Mouse (Mus musculus) limb, embryonic 12.5 days (tissue): ENCODE data around the gene Kcnq5. TPM values are rescaled to one million over a fixed set of nuclear protein-coding genes. Genes with fewer than 3 reads are reported as not detected.
"Not testable (repeated sequence)": the region's sequence is repeated elsewhere in the genome, so short reads cannot be mapped to it uniquely, and the experiment has no call there.

Experiments used
- ATAC-seq: fragments of 200-750 bp; cut with Nextera tagmentation; 2 replicates; pipeline ENCODE4 v1.8.0; 2017; ENCODE audit warnings: low read depth, moderate TSS enrichment; ENCODE audit not compliant: insufficient number of reproducible peaks, insufficient read depth, low FRiP score, low TSS enrichment
- H3K27ac ChIP-seq: fragments of 300-500 bp; sonication (generic); 2 replicates; pipeline ENCODE4 v1.5.1; 2016; ENCODE audit warnings: mild to moderate bottlenecking, moderate library complexity
- H3K27me3 ChIP-seq: fragments of 300-500 bp; sonication (generic); 2 replicates; pipeline ENCODE4 v1.6.1; 2016; ENCODE audit warnings: mild to moderate bottlenecking, moderate library complexity
- H3K36me3 ChIP-seq: fragments of 300-500 bp; sonication (generic); 2 replicates; pipeline ENCODE4 v1.6.1; 2016; ENCODE audit warnings: mild to moderate bottlenecking, moderate library complexity
- H3K4me1 ChIP-seq: fragments of 300-500 bp; sonication (generic); replicated peaks from 2 replicates; pipeline ENCODE4 v1.6.1; 2016
- H3K4me2 ChIP-seq: fragments of 300-500 bp; sonication (generic); 2 replicates; pipeline ENCODE4 v1.6.1; 2016; ENCODE audit warnings: mild to moderate bottlenecking, moderate library complexity
- H3K4me3 ChIP-seq: fragments of 300-500 bp; sonication (generic); replicated peaks from 2 replicates; pipeline ENCODE4 v1.5.1; 2016; ENCODE audit warnings: mild to moderate bottlenecking
- H3K9ac ChIP-seq: fragments of 300-500 bp; sonication (generic); replicated peaks from 2 replicates; pipeline ENCODE4 v1.6.1; 2016; ENCODE audit warnings: mild to moderate bottlenecking, moderate library complexity
- H3K9me3 ChIP-seq: fragments of 300-500 bp; sonication (generic); 2 replicates; pipeline ENCODE4 v1.6.1; 2016; ENCODE audit warnings: mild to moderate bottlenecking, moderate library complexity
- WGBS: fragments of 180-500 bp; shearing (Covaris S2); methylation state at CpG from one replicate; pipeline ENCODE4 v1.1.7; 2016; 5-methylcytosine and 5-hydroxymethylcytosine counted together
- polyA plus RNA-seq: library from polyadenylated mRNA; unstranded; fragments of >200 nt; fragmentation: Nextera tagmentation; extraction: Ambion mirVana; gene quantifications from 2 replicates; pipeline ENCODE4 v1.2.1, GENCODE M21; 2016

Gene Kcnq5
- polyA plus RNA-seq, 1 experiment from 2014 or later, result 2.5 TPM

- ATAC-seq, result no peak
- Histone ChIP-seq H3K36me3 (no peaks in the 10 kb centered on the region), H3K9me3 (no peaks in the 10 kb centered on the region), H3K27ac (no peak overlapping the region), H3K4me3 (no peak overlapping the region), H3K4me1 (no peaks in the 10 kb centered on the region), H3K27me3 (no peaks in the 10 kb centered on the region), H3K9ac (no peak overlapping the region), H3K4me2 (no peak overlapping the region)
- 88% methylated on average over 2 of the region's 2 CpGs for WGBS
Observed at GRCm38 (mm10) chr1:21412197-21412555, 549.6 kb downstream of the Kcnq5 start.

GRCm38 (mm10) chr1:21411331-21412196, 550.2 kb downstream of the Kcnq5 start:
- Histone ChIP-seq H3K9me3 (no peaks in the 10 kb centered on the region), H3K4me2 (no peak overlapping the region), H3K4me3 (no peak overlapping the region), H3K27me3 (no peaks in the 10 kb centered on the region), H3K27ac (no peak overlapping the region), H3K9ac (no peak overlapping the region), H3K4me1 (no peaks in the 10 kb centered on the region), H3K36me3 (no peaks in the 10 kb centered on the region)
- ATAC-seq, result no peak
- 51% methylated on average over 18 of the region's 18 CpGs for WGBS

GRCm38 (mm10) chr1:21407266-21407665, 554.5 kb downstream of the Kcnq5 start:
- WGBS, result 36% methylated on average over 2 of the region's 2 CpGs
- Histone ChIP-seq H3K4me2 (no peak overlapping the region), H3K4me3 (no peak overlapping the region), H3K36me3 (no peaks in the 10 kb centered on the region), H3K27me3 (no peaks in the 10 kb centered on the region), H3K4me1 (no peaks in the 10 kb centered on the region), H3K9ac (no peak overlapping the region), H3K27ac (no peak overlapping the region), H3K9me3 (no peaks in the 10 kb centered on the region)
- ATAC-seq, result no peak

GRCm38 (mm10) chr1:21402804-21403203, 558.9 kb downstream of the Kcnq5 start:
- H3K4me1 ChIP-seq, result no peaks in the 10 kb centered on the region
- 82% methylated on average over 8 of the region's 8 CpGs for WGBS
- H3K36me3 ChIP-seq, result no peaks in the 10 kb centered on the region
- H3K27ac ChIP-seq, result no peak overlapping the region
- H3K4me3 ChIP-seq, result no peak overlapping the region
- no peaks in the 10 kb centered on the region for H3K9me3 ChIP-seq
- no peaks in the 10 kb centered on the region for H3K27me3 ChIP-seq
- no peak for ATAC-seq
- H3K9ac ChIP-seq, result no peak overlapping the region
- no peak overlapping the region for H3K4me2 ChIP-seq

GRCm38 (mm10) chr1:21391138-21391671, 570.5 kb downstream of the Kcnq5 start:
- no peak overlapping the region for H3K4me2 ChIP-seq
- no peak for ATAC-seq
- H3K27ac ChIP-seq, result no peak overlapping the region
- no peaks in the 10 kb centered on the region for H3K36me3 ChIP-seq
- no peak overlapping the region for H3K9ac ChIP-seq
- no peak overlapping the region for H3K4me3 ChIP-seq
- WGBS, result 58% methylated on average over 6 of the region's 6 CpGs
- no peaks in the 10 kb centered on the region for H3K27me3 ChIP-seq
- H3K4me1 ChIP-seq, result no peaks in the 10 kb centered on the region
- H3K9me3 ChIP-seq, result no peaks in the 10 kb centered on the region

GRCm38 (mm10) chr1:21383256-21383655, 578.5 kb downstream of the Kcnq5 start, which contains the start of gene Khdc1b:
Gene Khdc1b (plus strand): TSS chr1:21383556.
- Histone ChIP-seq H3K4me3 (no peak within 1 kb of the TSS), H3K4me2 (no peak within 1 kb of the TSS), H3K27ac (no peak within 1 kb of the TSS), H3K4me1 (no peaks in the 10 kb centered on the region), H3K9ac (no peak within 1 kb of the TSS), H3K36me3 (no peaks in the 10 kb centered on the region), H3K9me3 (0 out of 2 replicates have a peak, but pooled peaks cover 6% of the 10 kb centered on the region), H3K27me3 (no peaks in the 10 kb centered on the region)
- WGBS, result 84% methylated on average over 1 of the region's 1 CpGs
- no peak for ATAC-seq

- WGBS, result 79% methylated on average over 1 of the region's 1 CpGs
- H3K27me3 ChIP-seq, ATAC-seq, H3K27ac ChIP-seq, H3K4me3 ChIP-seq, H3K4me1 ChIP-seq, H3K4me2 ChIP-seq, H3K9ac ChIP-seq, H3K36me3 ChIP-seq, H3K9me3 ChIP-seq: not testable (repeated sequence)
Observed at GRCm38 (mm10) chr1:21368031-21368430, 593.7 kb downstream of the Kcnq5 start, which contains the start of gene Khdc1c. Gene Khdc1c (plus strand): TSS chr1:21368331.

- Histone ChIP-seq H3K4me2 (no peak within 1 kb of the TSS), H3K4me3 (no peak within 1 kb of the TSS), H3K9me3 (no peaks in the 10 kb centered on the region), H3K4me1 (no peaks in the 10 kb centered on the region), H3K36me3 (no peaks in the 10 kb centered on the region), H3K27ac (no peak within 1 kb of the TSS), H3K9ac (no peak within 1 kb of the TSS), H3K27me3 (no peaks in the 10 kb centered on the region)
- no peak for ATAC-seq
- 75% methylated on average over 2 of the region's 2 CpGs for WGBS
Observed at GRCm38 (mm10) chr1:21349341-21349740, 612.4 kb downstream of the Kcnq5 start, which contains the start of gene Khdc1a. Gene Khdc1a (plus strand): TSS chr1:21349641.
